Mouse (Mus musculus): ENCODE data around the gene Slc26a11.
"Not testable (repeated sequence)": the region's sequence is repeated elsewhere in the genome, so short reads cannot be mapped to it uniquely, and the experiment has no call there.

Slc26a11 gene

DNA sequence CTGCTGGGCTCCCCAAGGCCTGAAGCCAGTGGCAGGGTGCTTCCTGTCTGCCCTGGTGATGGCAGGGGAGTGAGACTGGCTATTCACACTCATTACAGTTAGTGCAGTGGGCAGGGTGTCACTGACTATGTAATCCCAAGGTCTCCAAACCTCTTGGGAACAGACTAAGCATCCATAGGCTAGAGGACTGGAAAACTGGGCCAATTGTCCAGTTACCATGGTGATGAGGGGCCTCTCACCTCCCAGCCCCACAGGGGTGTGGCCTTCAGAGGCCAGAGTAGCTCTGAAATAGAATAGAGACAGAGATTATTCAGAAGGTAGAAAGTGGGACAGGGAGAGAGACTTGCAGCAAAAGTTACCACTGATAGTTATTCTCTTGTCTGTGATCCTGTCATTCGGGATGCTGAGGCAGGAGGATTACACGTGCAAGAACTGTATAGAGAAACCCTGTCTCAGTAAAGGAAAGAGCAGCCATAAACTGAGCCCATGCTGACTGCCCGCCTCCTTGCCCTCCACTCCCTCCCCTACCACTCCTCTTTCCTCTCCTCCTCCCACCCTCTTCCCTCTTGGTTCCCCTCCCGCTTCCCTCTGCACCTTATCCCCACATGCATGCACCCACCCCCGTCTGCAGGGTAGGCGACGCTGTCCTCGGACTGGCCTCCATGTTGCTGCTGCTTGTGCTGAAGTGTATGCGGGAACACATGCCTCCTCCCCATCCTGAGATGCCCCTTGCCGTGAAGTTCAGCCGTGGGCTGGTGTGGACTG lies 7.6 kb downstream of the Slc26a11 start:
- no peak for DNase-seq (ENCODE audit: low spot score in 2 of 2)

GRCm38 (mm10) chr11:119363534-119364145 lies 8.3 kb downstream of the Slc26a11 start:
- peak; percentile 67 to 70 for DNase-seq (ENCODE audit: low spot score in 2 of 2)

GRCm38 (mm10) chr11:119375425-119375824 lies 20.1 kb downstream of the Slc26a11 start:
- DNase-seq (ENCODE audit: low spot score in 2 of 2): no peak

- no peak for DNase-seq (ENCODE audit: low spot score in 2 of 2)
Measured at GRCm38 (mm10) chr11:119377326-119377725, 22.0 kb downstream of the Slc26a11 start.

DNA sequence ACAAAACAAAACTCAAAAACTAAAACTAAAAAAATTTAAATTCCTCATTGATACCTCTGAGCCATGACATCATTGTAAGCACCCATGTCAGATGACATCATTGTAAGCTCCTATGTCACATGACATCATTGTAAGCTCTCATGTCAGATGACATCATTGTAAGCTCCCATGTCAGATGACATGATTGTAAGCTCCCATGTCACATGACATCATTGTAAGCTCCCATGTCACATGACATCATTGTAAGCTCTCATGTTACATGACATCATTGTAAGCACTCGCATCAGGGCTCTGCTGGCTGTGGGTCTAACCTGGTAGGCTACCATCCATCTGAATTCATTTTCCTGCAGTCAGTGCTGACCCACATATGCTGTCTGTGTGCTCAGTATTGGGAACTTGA lies 23.2 kb downstream of the Slc26a11 start:
- DNase-seq (ENCODE audit: low spot score in 2 of 2): no peak

- DNase-seq (ENCODE audit: low spot score in 2 of 2): no peak
Measured at GRCm38 (mm10) chr11:119381631-119382337, 26.4 kb downstream of the Slc26a11 start.

DNA sequence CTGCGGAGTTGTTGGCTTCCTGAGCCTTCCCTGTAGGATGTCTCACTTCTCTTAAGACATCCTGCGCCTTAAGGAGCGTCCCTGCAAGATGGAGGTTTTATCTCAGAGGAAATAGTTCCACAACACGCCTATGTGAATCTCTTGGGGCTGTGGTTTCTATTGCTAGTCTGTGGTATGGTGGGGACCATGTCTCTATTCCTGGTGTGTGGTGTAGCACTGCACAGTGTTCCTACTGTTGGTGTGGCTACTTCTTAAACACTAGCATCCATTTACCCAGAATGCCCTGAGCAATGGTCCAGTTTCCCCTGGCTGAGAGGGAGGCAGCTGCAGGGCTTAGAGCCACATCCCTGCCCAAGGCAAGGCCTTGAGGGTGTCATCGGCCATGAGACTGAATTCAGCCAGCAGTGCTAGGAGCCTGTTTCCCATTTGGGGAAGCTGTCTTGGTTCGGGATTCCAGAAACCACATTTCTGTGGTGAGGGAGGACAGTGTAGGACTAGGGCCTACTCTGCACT lies 27.0 kb downstream of the Slc26a11 start:
- DNase-seq (ENCODE audit: low spot score in 2 of 2): no peak

GRCm38 (mm10) chr11:119384904-119385303 lies 29.5 kb downstream of the Slc26a11 start:
- DNase-seq (ENCODE audit: low spot score in 2 of 2): peak; percentile 81

- DNase-seq (ENCODE audit: low spot score in 2 of 2): peak; percentile 57 to 70
Measured at GRCm38 (mm10) chr11:119386306-119386705, 30.9 kb downstream of the Slc26a11 start.

- not testable (repeated sequence) for DNase-seq (ENCODE audit: low spot score in 2 of 2)
Measured at GRCm38 (mm10) chr11:119387273-119387672, 31.9 kb downstream of the Slc26a11 start.

DNA sequence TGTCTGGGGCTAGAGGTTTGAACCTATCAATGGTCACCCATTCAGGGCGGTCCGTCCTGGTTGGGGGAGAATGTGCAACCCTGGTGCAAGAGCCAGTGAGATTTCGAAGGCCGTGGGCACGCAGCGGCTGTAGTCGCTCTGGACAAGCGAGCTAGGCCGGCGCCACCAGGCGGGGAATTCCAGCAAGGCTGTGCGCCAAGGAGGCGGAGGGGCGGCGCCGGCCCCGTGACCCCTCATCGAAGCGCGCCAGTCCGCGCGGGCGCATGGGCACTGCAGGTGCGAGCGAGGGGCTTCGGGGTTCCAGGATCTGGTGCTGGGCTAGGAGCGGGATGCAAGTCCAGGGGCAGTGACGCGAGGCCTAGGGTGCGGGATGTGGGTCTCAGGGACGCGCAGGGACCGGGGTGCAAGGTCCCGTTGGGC lies 34.5 kb downstream of the Slc26a11 start:
- peak; percentile 59 to 61 for DNase-seq (ENCODE audit: low spot score in 2 of 2)

DNA sequence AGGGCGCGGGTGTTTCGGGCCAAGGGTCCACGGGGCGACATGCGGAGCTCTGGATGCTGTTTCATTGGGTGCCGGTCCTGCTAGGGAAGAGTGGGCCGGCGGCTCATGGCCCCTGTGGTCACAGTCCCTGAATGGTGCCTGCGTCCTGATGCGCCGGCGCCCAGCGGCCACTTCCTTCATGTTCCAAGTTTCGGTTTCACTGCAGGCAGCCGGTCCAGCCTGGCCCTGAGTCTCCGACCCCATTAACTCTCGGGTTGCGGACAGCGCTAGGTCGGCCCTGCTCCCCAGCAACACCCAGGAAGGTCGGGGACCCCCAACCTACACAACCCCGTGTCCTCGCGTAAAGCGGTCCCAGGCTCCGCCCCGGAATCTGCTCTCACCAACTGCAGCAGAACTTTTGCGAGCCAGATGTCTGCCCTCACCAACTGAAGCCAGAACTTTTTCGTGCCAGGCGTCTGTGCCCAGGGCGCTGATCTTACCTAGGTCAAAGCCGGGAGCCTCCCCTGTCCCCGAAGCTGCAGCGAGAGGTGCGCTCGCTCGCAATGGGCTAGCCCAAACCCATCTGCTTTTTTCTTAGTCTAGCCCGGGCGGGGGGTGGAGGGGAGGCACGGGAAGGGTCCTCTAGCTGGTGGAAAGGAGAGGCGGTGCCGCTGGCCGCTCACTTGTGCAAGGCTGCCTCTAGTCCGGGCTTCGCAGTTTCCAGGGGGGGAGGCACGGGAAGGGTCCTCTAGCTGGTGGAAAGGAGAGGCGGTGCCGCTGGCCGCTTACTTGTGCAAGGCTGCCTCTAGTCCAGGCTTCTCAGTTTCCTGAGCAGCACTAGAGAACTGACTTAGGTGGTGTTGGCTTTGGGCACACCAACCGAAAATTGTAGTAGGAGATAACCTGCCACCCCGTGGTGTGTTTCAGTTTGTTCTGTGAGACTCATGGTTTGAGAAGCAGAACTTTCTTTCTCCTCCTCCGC lies 35.2 kb downstream of the Slc26a11 start:
- DNase-seq (ENCODE audit: low spot score in 2 of 2): peak; percentile 73 to 76

- DNase-seq (ENCODE audit: low spot score in 2 of 2): peak; percentile 20 to 39
Measured at GRCm38 (mm10) chr11:119391386-119392000, 36.1 kb downstream of the Slc26a11 start.

DNA sequence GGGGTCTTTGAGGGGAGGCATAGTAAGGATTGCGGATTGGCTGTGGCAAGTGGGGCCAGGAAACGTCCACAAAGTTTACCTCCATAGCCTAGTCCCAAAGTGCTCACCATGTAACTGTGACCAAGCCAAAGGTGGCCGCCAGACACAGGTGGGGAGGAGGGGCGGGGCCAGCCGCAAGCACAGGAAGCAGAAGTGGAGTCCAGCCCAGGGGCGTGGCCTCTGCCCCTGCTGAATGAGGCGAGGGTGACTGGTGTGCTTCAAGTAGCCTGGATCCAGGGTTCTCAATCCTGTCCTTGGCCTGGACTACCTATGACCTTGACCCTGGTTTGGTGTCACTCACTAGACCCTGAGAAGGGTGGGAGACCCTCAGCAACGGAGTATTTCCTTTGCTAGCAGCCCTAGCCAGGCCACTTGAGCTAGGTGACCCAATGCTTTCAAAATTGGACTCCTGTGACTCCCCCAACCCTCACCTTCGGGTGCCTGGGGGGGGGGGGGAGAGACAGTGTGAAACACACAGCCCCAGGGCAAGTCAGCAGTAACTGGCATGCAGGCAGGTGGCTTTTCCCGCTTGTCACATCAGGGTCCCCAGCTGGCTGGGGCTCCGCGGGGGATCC lies 36.8 kb downstream of the Slc26a11 start:
- peak; percentile 89 to 94 for DNase-seq (ENCODE audit: low spot score in 2 of 2)

- DNase-seq (ENCODE audit: low spot score in 2 of 2): peak; percentile 65 to 76
Measured at GRCm38 (mm10) chr11:119392800-119393482, 37.6 kb downstream of the Slc26a11 start, which contains the start of gene Rnf213. Gene Rnf213 (plus strand): TSS chr11:119393100.

DNA sequence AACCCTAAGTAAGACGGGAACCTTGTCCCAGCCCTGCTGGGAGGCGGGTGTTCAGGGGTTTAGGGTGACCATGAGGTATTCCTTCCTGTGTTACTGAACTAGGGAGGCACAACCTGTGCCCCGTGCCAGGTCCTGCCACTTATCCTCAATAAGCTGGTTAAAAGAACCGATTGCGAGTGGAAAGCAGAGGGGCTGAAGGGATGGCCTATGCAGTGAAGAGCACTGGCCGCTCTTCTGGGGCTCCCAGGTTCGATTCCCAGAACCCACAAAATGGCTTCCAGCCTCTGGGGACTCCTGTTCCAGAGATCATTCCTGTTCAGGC lies 38.1 kb downstream of the Slc26a11 start:
- no peak for DNase-seq (ENCODE audit: low spot score in 2 of 2)

DNA sequence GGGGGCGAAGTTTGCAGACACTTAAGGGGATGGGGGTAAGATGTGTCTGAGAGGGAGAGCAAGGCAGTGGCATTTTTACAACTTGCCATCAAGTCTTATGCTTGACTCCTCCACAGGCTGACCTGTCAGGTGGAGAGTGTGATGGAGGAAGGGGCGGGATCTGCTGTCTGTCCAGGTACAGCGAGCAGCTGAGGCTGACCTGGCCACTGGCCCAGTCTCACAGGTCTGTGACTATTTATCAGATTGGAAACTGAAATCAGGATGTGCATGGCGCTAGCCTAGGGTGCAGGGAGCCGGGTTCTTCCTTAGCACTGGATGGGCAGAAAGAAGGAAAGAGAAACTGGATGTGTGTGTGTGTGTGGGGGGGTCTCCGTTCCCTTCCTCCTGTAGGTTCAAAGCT lies 38.9 kb downstream of the Slc26a11 start:
- no peak for DNase-seq (ENCODE audit: low spot score in 2 of 2)

DNA sequence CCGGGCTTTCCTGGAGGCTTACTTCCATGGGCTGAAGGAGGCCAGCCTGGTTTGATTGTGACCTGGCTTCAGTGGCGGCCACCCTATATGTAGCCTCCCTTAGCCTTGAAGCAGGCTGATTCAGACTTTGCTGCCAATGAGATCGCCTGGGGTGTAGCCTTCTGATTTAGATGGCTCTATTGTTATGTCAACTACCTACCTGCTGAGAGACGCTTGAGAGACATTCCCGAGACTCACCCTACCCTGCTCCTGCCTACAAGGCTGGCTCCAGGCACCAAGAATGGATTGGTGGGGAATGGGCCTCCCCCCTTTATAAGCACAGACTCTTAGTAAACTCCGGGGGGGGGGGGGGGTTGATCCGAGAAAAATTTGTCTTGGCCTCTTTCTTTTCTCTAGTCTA lies 40.0 kb downstream of the Slc26a11 start:
- no peak for DNase-seq (ENCODE audit: low spot score in 2 of 2)

GRCm38 (mm10) chr11:119395931-119396330 lies 40.6 kb downstream of the Slc26a11 start:
- no peak for DNase-seq (ENCODE audit: low spot score in 2 of 2)

DNA sequence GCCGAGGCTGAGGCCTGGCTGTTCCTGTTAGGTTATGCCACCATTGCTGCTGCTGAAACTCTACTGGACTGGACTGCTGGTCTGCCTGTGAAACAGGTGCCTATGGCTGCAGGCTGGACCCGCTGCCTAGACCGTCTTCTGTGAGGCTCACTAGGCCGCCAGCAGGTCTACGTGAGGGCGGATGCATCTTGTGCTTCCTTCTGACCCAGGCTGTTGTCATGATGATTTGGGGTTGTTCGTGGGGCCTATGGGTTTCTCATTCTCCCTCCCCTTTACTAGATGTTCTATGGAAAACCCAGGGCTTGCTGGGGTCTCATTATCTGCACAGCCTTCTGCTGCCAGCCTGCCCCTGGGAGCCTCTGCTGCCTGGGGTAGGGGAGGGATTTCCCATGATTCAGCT lies 41.1 kb downstream of the Slc26a11 start:
- DNase-seq (ENCODE audit: low spot score in 2 of 2): no peak

Data from spleen, postnatal 36 days (tissue).